Mouse (Mus musculus) myocyte (in vitro differentiated cells): ENCODE results near the gene Mta2. TPM values are rescaled to one million over a fixed set of nuclear protein-coding genes. Genes with fewer than 3 reads are reported as not detected.

Experiments used
- H3K27me3 ChIP-seq: one replicate; pipeline ENCODE4 v1.6.1; 2011; ENCODE audit not compliant: control insufficient read depth, insufficient read depth, insufficient read length
- H3K36me3 ChIP-seq: one replicate; pipeline ENCODE4 v1.6.1; 2011; ENCODE audit not compliant: control insufficient read depth, insufficient read depth
- H3K4me2 ChIP-seq: one replicate; pipeline ENCODE4 v1.6.1; 2011; ENCODE audit warnings: low read depth, control low read depth
- H3K4me3 ChIP-seq: one replicate; pipeline ENCODE4 v1.5.1; 2011; ENCODE audit warnings: mild to moderate bottlenecking, control low read depth, moderate library complexity
- H3K79me2 ChIP-seq: one replicate; pipeline ENCODE4 v1.6.1; 2011; ENCODE audit not compliant: control insufficient read depth, insufficient read depth
- H3ac ChIP-seq: one replicate; pipeline ENCODE4 v1.6.1; 2011; ENCODE audit not compliant: control insufficient read depth, insufficient read length
- CEBPB ChIP-seq: IDR thresholded peaks from 2 replicates; pipeline ENCODE4 v1.6.1; 2011; ENCODE audit warnings: mild to moderate bottlenecking, moderate library complexity; ENCODE audit not compliant: poor library complexity, insufficient read depth, severe bottlenecking
- E2F4 ChIP-seq: IDR thresholded peaks from one replicate; pipeline ENCODE4 v1.6.1; 2011; ENCODE audit warnings: mild to moderate bottlenecking, control low read depth, moderate library complexity; ENCODE audit not compliant: insufficient read depth
- MAX ChIP-seq: IDR thresholded peaks from one replicate; pipeline ENCODE4 v1.6.1; 2011; ENCODE audit warnings: low read depth, mild to moderate bottlenecking, control low read depth
- MYOD1 ChIP-seq, 3 experiments: IDR thresholded peaks; one replicate each; pipeline ENCODE4 v1.6.1; 2011; ENCODE audit warnings: control low read depth in 2 of 3, low read depth in 2 of 3, mild to moderate bottlenecking in 2 of 3, moderate library complexity in 1 of 3; ENCODE audit not compliant: insufficient read length in 2 of 3, control insufficient read depth in 1 of 3
- MYOG ChIP-seq, 3 experiments: IDR thresholded peaks; one replicate each; pipeline ENCODE4 v1.6.1; 2011; ENCODE audit warnings: control low read depth in 2 of 3, low read depth in 2 of 3, mild to moderate bottlenecking in 2 of 3; ENCODE audit not compliant: insufficient read length in 2 of 3, control insufficient read depth in 1 of 3, insufficient read depth in 1 of 3
- POLR2A ChIP-seq: IDR thresholded peaks from one replicate; pipeline ENCODE4 v1.6.1; 2011; ENCODE audit warnings: low read depth, mild to moderate bottlenecking, control low read depth, moderate library complexity; ENCODE audit not compliant: insufficient read length
- POLR2AphosphoS2 ChIP-seq: IDR thresholded peaks from one replicate; pipeline ENCODE4 v1.6.1; 2011; ENCODE audit warnings: low read depth, control low read depth; ENCODE audit not compliant: insufficient read length
- REST ChIP-seq: IDR thresholded peaks from one replicate; pipeline ENCODE4 v1.6.1; 2011; ENCODE audit warnings: mild to moderate bottlenecking, control low read depth, moderate library complexity; ENCODE audit not compliant: insufficient read depth, insufficient read length
- SRF ChIP-seq: IDR thresholded peaks from one replicate; pipeline ENCODE4 v1.6.1; 2011; ENCODE audit warnings: low read depth; ENCODE audit not compliant: control insufficient read depth, insufficient read length
- TCF12 ChIP-seq: IDR thresholded peaks from one replicate; pipeline ENCODE4 v1.6.1; 2011; ENCODE audit warnings: mild to moderate bottlenecking, control low read depth; ENCODE audit not compliant: poor library complexity, insufficient read depth, severe bottlenecking
- TCF3 ChIP-seq: IDR thresholded peaks from one replicate; pipeline ENCODE4 v1.6.1; 2011; ENCODE audit warnings: low read depth, control low read depth; ENCODE audit not compliant: insufficient read length
- USF1 ChIP-seq: IDR thresholded peaks from one replicate; pipeline ENCODE4 v1.6.1; 2011; ENCODE audit warnings: low read depth, mild to moderate bottlenecking, control low read depth, moderate library complexity
- polyA plus RNA-seq: library from polyadenylated mRNA; unstranded; fragments of >200 nt; fragmentation: generic; extraction: Trizol; gene quantifications from one replicate; pipeline ENCODE4 v1.2.1, GENCODE M21; 2012; ENCODE audit warnings: missing spikeins

The Mta2 gene
- polyA plus RNA-seq, 1 experiment, result 81.5 TPM

DNA sequence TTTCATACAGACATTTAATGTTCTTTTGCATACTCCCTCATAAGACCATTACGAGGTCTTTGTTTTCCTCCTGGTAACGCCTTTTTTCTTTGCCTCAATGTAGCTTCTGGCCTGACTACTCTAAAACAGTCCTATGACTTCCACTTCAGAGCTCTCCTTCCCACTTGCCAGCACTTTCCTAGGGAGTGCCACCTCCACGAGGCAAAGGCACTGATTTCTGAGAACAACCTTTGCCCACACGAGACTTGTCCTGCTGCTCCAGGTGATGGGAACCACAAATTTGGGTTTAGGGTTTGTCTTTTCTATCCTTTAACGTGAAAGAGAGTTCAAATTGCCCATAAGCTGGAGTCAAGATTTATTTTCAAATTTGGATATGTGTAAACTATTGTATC lies 24.5 kb downstream of the Mta2 start:
- Histone ChIP-seq H3K4me2 (peak overlapping the region; percentile 87), H3K79me2 (peaks cover 46% of the 10 kb centered on the region), H3ac (peak overlapping the region; percentile 73), H3K4me3 (peak overlapping the region; percentile 97), H3K36me3 (peaks cover 44% of the 10 kb centered on the region), H3K27me3 (no peaks in the 10 kb centered on the region)
- TF ChIP-seq TCF3, result no peak
- no peak for TF ChIP-seq MYOD1 (IDR thresholded peaks at IDR 0.05; ENCODE audit: control insufficient read depth in 1 of 3, insufficient read length in 2 of 3, low read depth in 2 of 3)
- TF ChIP-seq E2F4, result no peak
- no peak for TF ChIP-seq TCF12
- TF ChIP-seq REST, result no peak
- TF ChIP-seq USF1, result no peak
- TF ChIP-seq MYOG (IDR thresholded peaks at IDR 0.05; ENCODE audit: control insufficient read depth in 1 of 3, insufficient read depth in 1 of 3, insufficient read length in 2 of 3, low read depth in 2 of 3), result no peak
- no peak for TF ChIP-seq POLR2AphosphoS2

DNA sequence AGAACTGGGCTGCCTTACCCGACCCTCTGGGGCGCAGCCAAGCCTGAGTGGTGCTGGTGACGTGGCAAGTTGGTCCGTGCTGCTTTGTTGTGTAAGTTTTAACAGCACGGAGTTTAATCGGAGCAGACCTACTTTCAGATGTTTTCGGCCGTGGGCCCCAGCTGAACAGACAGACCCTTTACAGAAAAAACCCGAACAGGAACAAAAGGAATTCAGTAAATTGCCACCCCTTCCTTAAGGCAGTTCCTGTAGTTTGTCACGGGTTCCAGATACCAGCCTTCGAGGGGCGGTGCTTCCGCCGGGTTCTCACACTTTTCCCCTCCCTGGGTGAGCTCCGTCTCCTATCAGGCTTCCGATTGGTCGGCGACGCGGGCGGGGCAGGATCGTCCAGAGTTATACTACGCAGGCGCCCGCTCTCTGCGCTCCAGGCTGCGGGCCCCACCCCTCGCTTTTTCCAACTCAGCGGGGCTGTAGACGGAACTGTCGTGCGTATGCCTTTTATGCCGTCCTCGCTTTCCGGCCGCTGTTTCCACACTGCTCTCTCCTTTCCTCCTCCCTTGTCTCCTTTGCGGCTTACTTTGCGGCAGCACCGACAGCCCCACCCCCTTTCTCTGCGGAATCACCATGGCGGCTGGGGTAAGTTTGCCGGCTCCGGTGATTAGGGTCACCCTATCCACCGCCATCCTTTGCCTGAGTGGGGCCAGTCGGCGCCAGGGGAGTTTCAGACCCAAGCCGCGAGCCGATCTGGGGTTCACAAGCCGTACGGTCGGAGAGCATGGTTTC lies 25.1 kb downstream of the Mta2 start, which contains the start of gene Eef1g:
TSS of gene Eef1g (plus strand) at position 452 of the 783 bp plus-strand sequence.
- Histone ChIP-seq H3K4me2 (peak within 1 kb of the TSS; percentile 87), H3K27me3 (no peaks in the 10 kb centered on the region), H3K79me2 (peaks cover 51% of the 10 kb centered on the region), H3ac (peak within 1 kb of the TSS; percentile 73), H3K36me3 (peaks cover 46% of the 10 kb centered on the region), H3K4me3 (peak within 1 kb of the TSS; percentile 97)
- TF ChIP-seq SRF (peak; percentile 55), E2F4 (no peak), TCF12 (no peak), MYOD1 (IDR thresholded peaks at IDR 0.05; ENCODE audit: control insufficient read depth in 1 of 3, insufficient read length in 2 of 3, low read depth in 2 of 3) (no peak), MAX (no peak), TCF3 (no peak), POLR2AphosphoS2 (peak; percentile 81), POLR2A (peak; percentile 79), USF1 (peak; percentile 56), MYOG (IDR thresholded peaks at IDR 0.05; ENCODE audit: control insufficient read depth in 1 of 3, insufficient read depth in 1 of 3, insufficient read length in 2 of 3, low read depth in 2 of 3) (no peak), CEBPB (no peak), REST (no peak)

DNA sequence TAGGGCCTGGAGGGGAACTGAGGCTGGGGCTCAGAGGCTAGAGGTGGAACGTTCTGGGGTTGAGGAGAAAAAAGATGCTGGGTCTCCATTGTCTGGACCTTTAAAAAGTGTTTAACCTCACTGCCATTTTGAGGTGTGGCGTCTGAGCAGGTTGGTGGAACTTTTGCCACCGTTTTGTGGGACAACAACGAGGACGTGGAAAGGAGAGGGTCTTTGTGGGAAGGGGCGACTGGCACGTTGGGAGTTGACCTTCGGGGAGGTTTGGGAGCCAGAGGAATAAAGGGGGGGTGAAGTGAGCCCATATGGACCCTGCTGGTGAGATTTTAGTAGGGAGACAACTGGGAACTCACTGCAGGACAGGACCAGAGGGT lies 25.7 kb downstream of the Mta2 start:
- no peak for TF ChIP-seq POLR2A
- TF ChIP-seq E2F4, result no peak
- no peak for TF ChIP-seq TCF3
- TF ChIP-seq MYOG (IDR thresholded peaks at IDR 0.05; ENCODE audit: control insufficient read depth in 1 of 3, insufficient read depth in 1 of 3, insufficient read length in 2 of 3, low read depth in 2 of 3), result no peak
- TF ChIP-seq REST, result no peak
- TF ChIP-seq MYOD1 (IDR thresholded peaks at IDR 0.05; ENCODE audit: control insufficient read depth in 1 of 3, insufficient read length in 2 of 3, low read depth in 2 of 3), result no peak
- no peak for TF ChIP-seq TCF12
- TF ChIP-seq POLR2AphosphoS2, result no peak
- no peaks in the 10 kb centered on the region for H3K27me3 ChIP-seq

DNA sequence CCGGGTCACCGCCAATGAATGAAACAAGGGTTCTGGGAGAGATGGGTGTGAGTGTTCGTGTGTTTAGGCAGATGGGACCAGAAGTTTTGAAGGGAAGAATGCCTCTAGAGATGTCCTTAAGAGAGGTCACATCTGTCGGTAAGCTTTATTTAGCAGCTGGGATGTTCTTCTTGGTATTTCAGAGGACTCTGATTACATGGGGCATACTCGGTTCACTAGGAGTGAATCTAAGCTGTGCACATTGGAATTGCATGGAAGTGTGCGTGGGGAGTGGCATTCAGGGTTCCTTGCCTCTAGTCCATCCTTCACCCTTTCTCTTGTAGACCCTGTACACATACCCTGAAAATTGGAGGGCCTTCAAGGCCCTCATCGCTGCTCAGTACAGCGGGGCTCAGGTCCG lies 26.2 kb downstream of the Mta2 start:
- TF ChIP-seq POLR2A (no peak), TCF12 (no peak), MYOG (IDR thresholded peaks at IDR 0.05; ENCODE audit: control insufficient read depth in 1 of 3, insufficient read depth in 1 of 3, insufficient read length in 2 of 3, low read depth in 2 of 3) (no peak), REST (no peak), E2F4 (no peak), MAX (no peak), SRF (no peak), TCF3 (no peak), MYOD1 (IDR thresholded peaks at IDR 0.05; ENCODE audit: control insufficient read depth in 1 of 3, insufficient read length in 2 of 3, low read depth in 2 of 3) (no peak), USF1 (no peak), CEBPB (no peak), POLR2AphosphoS2 (no peak)
- Histone ChIP-seq H3K4me2 (peak overlapping the region; percentile 83), H3K36me3 (peaks cover 52% of the 10 kb centered on the region)

More for the DNA sequence above, 25.7 kb downstream of the Mta2 start:
- Histone ChIP-seq H3K4me3 (peak overlapping the region; percentile 97), H3K79me2 (peaks cover 57% of the 10 kb centered on the region), H3K4me2 (peak overlapping the region; percentile 83), H3ac (peak overlapping the region; percentile 73), H3K36me3 (peaks cover 52% of the 10 kb centered on the region)

More for the DNA sequence above, 26.2 kb downstream of the Mta2 start:
- Histone ChIP-seq H3ac (peak overlapping the region; percentile 73), H3K27me3 (no peaks in the 10 kb centered on the region), H3K79me2 (peaks cover 62% of the 10 kb centered on the region), H3K4me3 (peak overlapping the region; percentile 97)
